Mouse (Mus musculus): ENCODE results near the gene Fam184a.
"Not testable (repeated sequence)": the region's sequence is repeated elsewhere in the genome, so short reads cannot be mapped to it uniquely, and the experiment has no call there.

GRCm38 (mm10) chr10:53654239-53654638, 96.7 kb downstream of the Fam184a start:
- TF ChIP-seq CTCF (IDR thresholded peaks at IDR 0.05; ENCODE audit: insufficient read depth, low read length); POLR2A (IDR thresholded peaks at IDR 0.05; ENCODE audit: borderline replicate concordance, extremely low read depth, low read depth, low read length): not testable (repeated sequence)
